Mouse (Mus musculus): ENCODE measurements around the gene Rasl10a. TPM values are rescaled to one million over a fixed set of nuclear protein-coding genes. Genes with fewer than 3 reads are reported as not detected.

Rasl10a gene
- 2.4 TPM for polyA plus RNA-seq (2021)

DNA sequence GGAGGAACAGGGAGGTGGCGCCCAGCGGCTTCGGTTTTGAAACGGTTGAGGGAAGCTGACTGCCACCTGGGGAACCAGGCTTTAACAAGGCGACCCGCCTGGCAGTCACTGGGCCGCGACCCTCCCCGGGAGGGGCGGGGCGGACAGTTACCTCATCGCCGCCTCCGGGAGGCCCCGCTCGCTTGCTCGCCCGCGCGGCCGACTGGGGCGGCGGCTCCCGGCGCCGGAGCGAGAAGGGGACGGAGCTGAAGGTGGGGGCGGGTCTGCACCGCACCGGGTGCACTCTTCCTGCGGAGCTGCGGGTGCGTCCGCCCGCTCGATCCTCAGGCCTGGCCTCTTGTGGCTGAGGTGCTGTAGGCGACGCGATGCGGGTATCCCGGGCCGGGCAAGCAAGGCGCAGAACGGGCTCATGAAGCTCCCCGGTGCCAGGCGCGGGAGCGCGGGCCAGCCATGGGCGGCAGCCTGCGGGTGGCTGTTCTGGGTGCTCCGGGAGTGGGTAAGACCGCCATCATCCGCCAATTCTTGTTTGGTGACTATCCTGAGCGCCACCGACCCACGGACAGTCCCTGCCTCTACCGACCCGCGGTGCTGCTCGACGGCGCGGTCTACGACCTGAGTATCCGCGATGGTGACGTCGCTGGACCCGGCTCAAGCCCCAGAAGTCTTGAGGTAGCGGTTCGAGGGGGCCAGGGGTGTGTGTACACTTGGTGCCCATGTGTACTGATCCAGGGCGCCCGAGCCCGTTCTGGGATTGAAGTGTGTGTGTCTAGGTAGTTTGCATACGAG lies at the start of gene Rasl10a:
TSS of gene Rasl10a (plus strand) at position 273 of the 786 bp plus-strand sequence.
- ChIA-PET CTCF (interaction anchor here (0.9 kb wide), 1 partner anchor 10 kb away, joined by 3 read pairs; no protein-coding TSS in a partner anchor), POLR2A (interaction anchor here (1.4 kb wide), 1 partner anchor 26 kb away, joined by 3 read pairs; no protein-coding TSS in a partner anchor)
- H3K27me3 ChIP-seq: no peaks in the 10 kb centered on the region
- peak; percentile 32 for ATAC-seq
- no peak for TF ChIP-seq CTCF (IDR thresholded peaks at IDR 0.05)
- no peak for DNase-seq (ENCODE audit: low read depth, low spot score)
- in situ Hi-C loops (cut with MboI; ENCODE audit: low pct_unique_long_range_greater_than_20kb): no loop called here

- no peak for TF ChIP-seq CTCF (IDR thresholded peaks at IDR 0.05)
- DNase-seq (ENCODE audit: low read depth, low spot score) (no peak), ATAC-seq (no peak)
- in situ Hi-C loops (cut with MboI; ENCODE audit: low pct_unique_long_range_greater_than_20kb): no loop called here
- no peaks in the 10 kb centered on the region for H3K27me3 ChIP-seq
- ChIA-PET POLR2A (no interaction called here), CTCF (no interaction called here)
Measured at GRCm38 (mm10) chr11:5008867-5009266, 49.1 kb upstream of the Rasl10a start.

DNA sequence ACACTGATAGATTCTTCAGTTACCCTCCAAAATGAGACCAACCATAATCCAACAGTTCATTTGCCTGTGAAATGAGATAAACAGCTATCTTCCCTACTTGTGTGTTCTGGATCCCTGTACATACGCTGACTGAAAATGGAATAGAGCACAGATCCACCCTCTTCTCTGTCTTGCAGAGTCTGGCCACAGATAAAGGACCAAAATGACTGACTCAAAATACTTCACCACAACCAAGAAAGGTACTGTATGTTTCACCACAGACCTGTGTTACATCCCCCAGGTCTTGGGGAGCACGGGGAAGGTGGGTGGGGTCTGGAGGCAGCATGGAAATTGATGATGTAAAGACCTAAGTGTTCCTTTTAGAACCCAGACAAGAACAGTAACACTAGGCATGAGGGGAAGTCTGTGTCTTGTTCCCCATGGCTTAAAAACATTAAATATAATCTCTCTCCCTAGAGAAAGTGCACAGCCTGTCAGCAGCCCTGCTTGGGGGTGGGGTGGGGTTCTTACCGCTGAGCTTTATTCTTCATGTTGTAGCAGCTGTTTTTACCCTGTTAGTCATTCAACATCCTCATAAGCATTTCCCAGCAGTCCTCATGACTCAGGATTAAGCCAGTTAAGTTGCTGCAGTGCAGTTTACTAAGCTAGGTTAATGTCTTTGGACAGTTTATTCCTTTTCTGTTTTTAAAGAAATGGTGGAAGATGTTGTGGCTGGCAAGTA lies 48.4 kb upstream of the Rasl10a start:
- ChIA-PET POLR2A (no interaction called here), CTCF (no interaction called here)
- no peak for ATAC-seq
- in situ Hi-C loops (cut with MboI; ENCODE audit: low pct_unique_long_range_greater_than_20kb): no loop called here
- H3K27me3 ChIP-seq: no peaks in the 10 kb centered on the region
- DNase-seq (ENCODE audit: low read depth, low spot score): no peak
- no peak for TF ChIP-seq CTCF (IDR thresholded peaks at IDR 0.05)

DNA sequence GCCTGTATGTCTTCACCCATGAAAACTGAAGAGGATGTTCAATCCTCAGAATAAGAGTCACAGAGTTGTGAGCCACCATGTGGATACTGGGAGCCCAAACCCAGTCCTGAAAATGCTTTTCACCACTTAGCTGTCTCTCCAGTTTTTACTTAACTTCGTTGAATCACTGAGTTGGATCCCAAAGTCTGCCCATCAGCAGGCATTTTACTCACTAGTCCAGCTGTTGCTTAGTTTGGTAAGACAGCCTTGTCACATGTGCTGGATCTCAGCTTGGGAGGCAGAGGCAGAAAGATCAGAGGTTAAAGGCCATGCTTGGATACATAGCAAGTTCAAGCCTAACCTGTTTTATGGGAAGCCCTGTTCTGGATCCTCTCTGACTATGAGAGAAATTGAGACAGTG lies 47.7 kb upstream of the Rasl10a start:
- POLR2A ChIA-PET: no interaction called here
- CTCF ChIA-PET: no interaction called here

GRCm38 (mm10) chr11:5011480-5011879 lies 46.4 kb upstream of the Rasl10a start:
- ChIA-PET CTCF (no interaction called here), POLR2A (no interaction called here)
- no peak for ATAC-seq
- TF ChIP-seq CTCF (IDR thresholded peaks at IDR 0.05): no peak
- no peaks in the 10 kb centered on the region for H3K27me3 ChIP-seq
- no peak for DNase-seq (ENCODE audit: low read depth, low spot score)
- in situ Hi-C loops (cut with MboI; ENCODE audit: low pct_unique_long_range_greater_than_20kb): no loop called here

More for the DNA sequence above, 47.7 kb upstream of the Rasl10a start:
- TF ChIP-seq CTCF (IDR thresholded peaks at IDR 0.05): no peak
- DNase-seq (ENCODE audit: low read depth, low spot score): no peak
- ATAC-seq: no peak
- H3K27me3 ChIP-seq: no peaks in the 10 kb centered on the region
- in situ Hi-C loops (cut with MboI; ENCODE audit: low pct_unique_long_range_greater_than_20kb): no loop called here

DNA sequence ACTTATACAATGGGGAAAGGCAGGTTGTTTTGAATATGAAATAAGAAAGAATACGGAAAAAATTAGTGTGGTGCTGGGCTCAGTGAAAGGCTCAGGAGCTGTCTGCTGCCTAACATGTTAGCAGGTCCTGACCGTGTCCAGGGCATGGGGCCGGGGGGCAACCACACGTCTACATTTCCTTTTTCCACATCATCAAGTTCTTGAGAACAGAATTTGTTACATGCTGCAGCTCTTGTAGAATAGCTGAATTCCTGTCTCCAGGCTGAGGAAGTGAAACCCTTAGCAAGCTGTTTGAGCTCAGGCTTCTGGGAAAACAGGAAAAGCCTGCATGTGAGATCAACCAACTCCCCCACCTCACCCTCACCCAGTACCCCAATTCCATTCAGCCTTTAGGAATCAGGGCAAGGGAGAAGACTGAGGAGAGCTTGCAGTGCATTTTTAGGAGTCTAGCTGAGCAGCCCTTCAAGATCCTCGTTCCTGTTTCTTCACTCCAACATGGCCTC lies 45.7 kb upstream of the Rasl10a start:
- ChIA-PET CTCF (interaction anchor here (0.9 to 1.7 kb wide), 6 partner anchors 11 to 27 kb away, joined by 3 to 5 read pairs (median 4); no protein-coding TSS in a partner anchor), POLR2A (no interaction called here)
- ATAC-seq (no peak), DNase-seq (ENCODE audit: low read depth, low spot score) (no peak)
- in situ Hi-C loops (cut with MboI; ENCODE audit: low pct_unique_long_range_greater_than_20kb): no loop called here
- no peak for TF ChIP-seq CTCF (IDR thresholded peaks at IDR 0.05)
- H3K27me3 ChIP-seq: no peaks in the 10 kb centered on the region

GRCm38 (mm10) chr11:5015720-5016119 lies 42.2 kb upstream of the Rasl10a start:
- ChIA-PET POLR2A (interaction anchor here (0.8 to 1.3 kb wide), 3 partner anchors 18 to 51 kb away, joined by 3 to 4 read pairs (median 3); partner anchors contain the start of gene Gas2l1), CTCF (interaction anchor here (0.6 to 1.9 kb wide), 8 partner anchors 9 to 79 kb away, joined by 3 to 7 read pairs (median 4); partner anchors contain the start of gene Gas2l1)
- TF ChIP-seq CTCF (IDR thresholded peaks at IDR 0.05): peak; percentile 71
- ATAC-seq (peak; percentile 72), DNase-seq (ENCODE audit: low read depth, low spot score) (peak; percentile 25)
- H3K27me3 ChIP-seq: no peaks in the 10 kb centered on the region
- in situ Hi-C loops (cut with MboI; ENCODE audit: low pct_unique_long_range_greater_than_20kb): loop anchor here (5.0 kb wide), 1 partner anchor 52 kb away; the partner anchor contains the start of gene Gas2l1

DNA sequence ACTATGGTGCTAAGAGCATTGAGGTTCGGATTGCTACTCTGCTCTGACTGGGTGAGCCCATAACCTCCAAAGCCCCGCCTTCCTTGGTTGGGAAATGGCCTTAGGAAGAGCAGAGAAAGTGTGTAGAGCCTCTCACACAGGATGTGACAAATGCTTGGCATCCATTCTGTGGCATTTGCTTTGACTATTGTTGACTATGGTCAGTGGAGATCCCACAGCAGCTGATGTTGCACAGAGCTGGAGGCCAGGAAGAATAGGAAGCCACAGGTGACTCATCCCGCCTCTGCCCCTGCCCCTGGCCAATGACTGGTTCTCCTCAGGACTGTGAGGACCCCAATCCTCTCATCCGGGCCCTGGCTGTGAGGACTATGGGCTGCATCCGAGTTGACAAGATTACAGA lies 41.6 kb upstream of the Rasl10a start:
- ATAC-seq (no peak), DNase-seq (ENCODE audit: low read depth, low spot score) (no peak)
- in situ Hi-C loops (cut with MboI; ENCODE audit: low pct_unique_long_range_greater_than_20kb): loop anchor here (5.0 kb wide), 1 partner anchor 51 kb away; the partner anchor contains the start of gene Gas2l1
- CTCF ChIA-PET: interaction anchor here (0.7 to 1.8 kb wide), 5 partner anchors 15 to 78 kb away, joined by 3 to 6 read pairs (median 3); partner anchors contain the start of gene Gas2l1
- no peaks in the 10 kb centered on the region for H3K27me3 ChIP-seq
- POLR2A ChIA-PET: interaction anchor here (0.6 to 1.3 kb wide), 3 partner anchors 49 to 84 kb away, joined by 3 to 4 read pairs (median 4); partner anchors contain the start of gene Gas2l1
- TF ChIP-seq CTCF (IDR thresholded peaks at IDR 0.05): no peak

- CTCF ChIA-PET: interaction anchor here (1.0 to 1.8 kb wide), 3 partner anchors 20 to 48 kb away, joined by 3 to 6 read pairs (median 3); partner anchors contain the start of gene Gas2l1
- no peaks in the 10 kb centered on the region for H3K27me3 ChIP-seq
- POLR2A ChIA-PET: no interaction called here
- peak; percentile 55 for TF ChIP-seq CTCF (IDR thresholded peaks at IDR 0.05)
- in situ Hi-C loops (cut with MboI; ENCODE audit: low pct_unique_long_range_greater_than_20kb): loop anchor here (5.0 kb wide), 1 partner anchor 50 kb away; the partner anchor contains the start of gene Gas2l1
- DNase-seq (ENCODE audit: low read depth, low spot score) (no peak), ATAC-seq (no peak)
Measured at GRCm38 (mm10) chr11:5017506-5017905, 40.4 kb upstream of the Rasl10a start.

GRCm38 (mm10) chr11:5025108-5025507 lies 32.8 kb upstream of the Rasl10a start:
- no peak for ATAC-seq
- no peaks in the 10 kb centered on the region for H3K27me3 ChIP-seq
- DNase-seq (ENCODE audit: low read depth, low spot score): no peak
- ChIA-PET POLR2A (no interaction called here), CTCF (interaction anchor here (1.0 kb wide), 1 partner anchor 10 kb away, joined by 3 read pairs; no protein-coding TSS in a partner anchor)
- in situ Hi-C loops (cut with MboI; ENCODE audit: low pct_unique_long_range_greater_than_20kb): no loop called here
- no peak for TF ChIP-seq CTCF (IDR thresholded peaks at IDR 0.05)
